Mouse (Mus musculus) kidney, adult 2 months (tissue): ENCODE results near the gene Nap1l4.

Source experiments
- CTCF ChIP-seq: fragments of 200-500 bp; conservative IDR thresholded peaks from 2 replicates; pipeline ENCODE4 v1.5.1; 2011; ENCODE audit warnings: low read depth, mild to moderate bottlenecking, control low read depth, low read length, moderate library complexity, mixed read lengths; ENCODE audit not compliant: insufficient read depth, insufficient read length
- POLR2A ChIP-seq: fragments of 200-500 bp; IDR thresholded peaks from one replicate; pipeline ENCODE4 v1.6.1; 2011; ENCODE audit warnings: low read depth, low read length, control low read depth

DNA sequence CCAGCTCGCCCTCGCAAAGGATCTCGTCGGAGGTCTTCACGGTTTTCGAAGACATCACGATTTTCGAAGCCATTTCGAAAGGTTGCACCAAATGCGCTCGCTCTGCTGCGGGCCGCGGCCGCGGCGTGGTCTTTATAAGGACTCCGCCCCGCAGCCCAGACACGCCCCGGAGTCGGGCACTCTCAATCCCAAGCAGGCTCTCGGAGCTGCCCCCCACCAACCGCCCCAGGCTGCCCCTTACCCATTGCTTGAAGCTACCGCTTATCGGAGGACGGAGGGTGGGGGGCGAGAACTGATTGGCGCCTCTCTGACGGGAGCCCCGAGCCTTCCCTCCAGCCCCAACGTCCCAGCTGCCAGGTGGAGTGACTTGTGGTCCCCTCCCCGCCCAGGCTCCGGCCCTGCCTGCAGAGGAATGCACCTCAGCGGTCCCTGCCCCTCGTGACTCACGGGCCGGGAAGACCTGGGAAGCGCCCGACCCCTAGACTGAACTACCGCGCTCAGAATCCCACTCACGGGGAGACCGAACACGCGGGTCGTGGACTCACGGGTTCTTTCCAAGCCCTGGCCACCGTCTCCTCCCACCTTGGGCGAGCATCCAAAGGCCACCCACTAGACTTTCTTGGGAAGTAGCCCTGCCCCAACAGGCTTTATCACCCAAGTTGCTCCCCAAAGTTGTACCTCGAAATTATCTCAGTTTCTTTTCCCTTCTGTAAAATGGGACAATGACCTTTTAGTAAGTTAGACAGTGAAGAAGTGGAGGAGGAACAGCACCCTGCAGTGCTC lies 46.3 kb downstream of the Nap1l4 start, which contains the start of gene Phlda2:
- TF ChIP-seq POLR2A (peak; percentile 23), CTCF (no peak)
